Mouse (Mus musculus): ENCODE measurements around the gene Arhgap15.

Arhgap15 gene

DNA sequence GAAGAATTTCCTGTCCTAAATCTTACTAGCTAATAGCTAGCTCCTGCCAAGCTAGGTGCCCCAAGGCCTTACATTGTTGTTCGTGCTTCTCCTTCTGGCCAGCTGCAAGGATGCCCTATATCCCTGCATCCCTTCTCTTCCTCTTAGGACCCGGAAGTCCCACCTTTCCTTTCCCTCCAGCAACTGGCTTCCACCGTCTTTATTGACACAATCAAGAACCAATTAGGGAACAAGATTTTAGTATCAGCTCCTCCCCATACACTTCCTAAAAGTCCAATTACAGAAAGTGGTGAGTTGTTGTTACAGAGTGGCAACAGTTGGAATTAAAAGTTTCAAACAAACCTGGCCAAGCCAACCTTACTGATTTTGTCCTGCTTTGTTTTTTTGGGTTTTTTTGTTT is 183.1 kb downstream of the Arhgap15 start:
- DNase-seq (ENCODE audit: low spot score), result no peak

DNA sequence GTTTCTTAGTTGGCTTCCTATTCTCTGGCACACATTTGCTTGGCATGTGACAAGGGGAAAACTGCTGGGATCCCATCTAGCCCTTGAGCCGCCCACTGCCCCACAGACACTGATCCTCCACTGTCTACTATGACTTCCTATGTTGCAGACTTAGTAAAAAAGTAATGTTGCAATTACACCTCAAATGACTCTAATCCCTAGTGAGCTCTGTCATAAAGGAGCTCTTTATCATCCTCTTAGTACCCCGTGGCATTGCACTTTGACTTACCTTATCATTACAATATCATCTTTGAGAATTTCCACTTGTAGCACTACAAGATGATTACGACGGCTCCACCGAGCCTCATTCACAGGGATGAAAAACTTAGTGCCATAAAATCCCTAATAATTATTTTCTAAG is 190.6 kb downstream of the Arhgap15 start:
- no peak for DNase-seq (ENCODE audit: low spot score)

DNA sequence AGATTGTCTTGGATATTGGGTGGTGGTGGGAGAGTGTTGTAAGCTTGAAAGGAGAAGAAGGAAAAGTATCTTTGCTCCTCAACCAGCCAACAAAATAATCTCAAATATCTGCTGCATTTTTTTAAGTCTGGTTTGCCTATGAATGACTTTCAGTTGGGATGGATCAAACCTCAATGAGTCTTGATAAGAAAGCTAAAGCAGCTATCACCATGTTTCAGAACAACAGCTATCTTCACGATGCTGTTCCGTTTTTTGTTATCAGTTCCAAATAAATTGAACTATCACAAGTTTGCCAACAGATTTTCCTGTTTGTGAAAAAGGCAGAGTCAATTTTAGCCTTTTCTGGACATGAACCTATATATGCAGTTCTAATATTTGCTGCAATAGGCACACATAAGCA is 197.1 kb downstream of the Arhgap15 start:
- no peak for DNase-seq (ENCODE audit: low spot score)

DNA sequence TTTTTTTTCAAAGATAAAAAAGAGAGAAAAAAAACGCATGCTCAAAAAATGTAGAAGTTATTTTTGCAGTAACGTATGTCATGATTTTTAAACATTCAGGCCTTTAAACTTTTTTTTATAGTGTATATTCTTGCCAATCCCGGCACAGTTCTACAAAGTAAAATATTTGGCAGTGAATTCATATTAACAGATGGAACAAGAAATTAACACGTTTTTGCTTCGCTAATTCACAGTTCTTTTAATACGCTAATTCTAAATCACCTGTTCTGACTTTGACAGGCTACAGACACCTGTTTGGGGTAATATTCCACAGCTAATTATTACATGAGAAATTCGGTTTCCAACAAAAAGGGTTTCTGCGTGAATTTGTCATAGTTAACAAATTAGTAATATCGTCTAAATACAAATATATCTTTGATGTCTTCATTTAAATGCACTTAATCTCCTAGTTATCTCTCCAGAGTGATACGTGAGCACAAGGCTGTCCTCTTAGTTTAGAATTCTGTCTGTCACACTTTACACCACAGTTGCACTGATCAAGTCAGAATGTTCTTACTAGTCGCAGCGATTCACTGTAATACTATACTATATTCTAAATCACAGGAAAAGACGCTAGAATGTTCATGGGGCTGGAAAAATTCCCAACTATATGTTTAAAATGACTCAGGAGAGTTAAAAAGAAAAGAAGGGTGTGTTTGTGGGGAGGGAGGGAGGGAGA is 201.3 kb downstream of the Arhgap15 start:
- DNase-seq (ENCODE audit: low spot score), result no peak

DNA sequence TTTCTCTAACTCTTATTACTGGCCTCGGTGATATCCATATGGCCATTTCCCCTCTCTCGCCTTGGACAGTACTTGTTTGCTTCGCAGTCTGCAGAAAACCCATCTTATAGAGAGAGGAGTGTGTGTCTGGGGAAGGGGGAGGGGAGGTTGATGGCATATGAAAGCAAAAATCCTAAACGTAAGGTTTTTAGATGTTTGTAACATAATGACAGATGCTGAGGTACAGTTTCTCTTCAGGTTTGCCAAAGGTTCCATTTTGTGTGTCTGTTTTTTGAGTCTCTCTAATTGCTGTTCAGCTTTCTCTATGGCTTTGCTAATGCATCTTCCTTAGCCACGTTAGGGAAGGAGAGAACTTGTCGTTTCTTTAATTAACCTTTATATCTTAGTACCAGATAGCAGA is 202.1 kb downstream of the Arhgap15 start:
- DNase-seq (ENCODE audit: low spot score), result no peak

DNA sequence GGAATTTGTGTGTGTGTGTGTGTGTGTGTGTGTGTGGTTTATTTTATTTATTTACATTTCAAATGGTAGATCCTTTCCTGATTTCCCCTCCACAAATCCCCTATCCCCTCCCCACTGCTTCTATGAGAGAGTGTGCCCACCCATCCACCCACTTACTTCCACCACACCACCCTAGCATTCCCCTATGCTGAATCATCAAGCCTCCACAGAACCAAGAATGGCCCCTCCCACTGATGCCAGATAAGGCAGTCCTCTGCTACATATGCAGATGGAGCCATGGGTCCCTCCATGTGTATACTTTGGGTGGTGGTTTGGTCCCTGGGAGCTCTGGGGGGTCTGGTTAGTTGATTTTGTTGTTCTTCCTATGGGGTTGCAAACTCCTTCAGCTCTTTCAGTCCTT is 210.6 kb downstream of the Arhgap15 start:
- no peak for DNase-seq (ENCODE audit: low spot score)

DNA sequence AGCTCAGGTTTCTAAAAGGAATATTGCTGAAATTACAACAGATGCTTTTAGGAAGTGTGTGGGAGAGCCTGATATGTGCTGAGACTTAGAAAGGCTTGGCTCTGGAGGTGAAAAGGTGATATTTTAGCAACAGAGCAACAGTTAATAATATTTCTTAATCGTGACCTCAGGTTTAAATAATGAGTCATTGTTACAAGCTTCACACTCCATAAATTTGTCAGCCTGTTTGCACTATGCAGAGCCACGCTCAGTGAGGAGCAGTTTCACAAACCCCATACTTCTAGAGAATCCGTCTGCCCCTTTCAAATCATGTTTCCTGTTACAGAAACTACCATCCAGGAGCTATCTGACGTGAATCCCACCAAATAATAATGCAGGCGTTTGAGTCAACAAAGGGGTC is 213.8 kb downstream of the Arhgap15 start:
- no peak for DNase-seq (ENCODE audit: low spot score)

DNA sequence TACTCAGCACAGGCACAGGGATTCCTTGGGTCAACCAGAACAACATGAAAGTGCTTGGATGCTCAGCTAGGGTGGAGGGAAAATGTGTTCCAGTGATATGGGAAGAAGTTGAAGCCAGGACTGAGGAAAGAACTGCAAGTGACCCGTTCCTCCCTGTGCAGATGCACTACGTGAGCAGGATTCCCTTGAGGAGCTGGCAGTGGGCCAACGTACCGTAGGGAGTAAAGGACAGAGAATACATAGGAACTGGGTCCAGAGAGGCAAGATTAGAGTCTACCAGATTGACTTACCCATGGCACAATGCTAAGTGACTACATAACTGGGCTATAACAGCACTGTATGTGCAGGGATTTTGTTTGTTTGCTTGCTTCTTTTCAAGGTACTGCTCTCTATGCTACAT is 220.0 kb downstream of the Arhgap15 start:
- DNase-seq (ENCODE audit: low spot score), result no peak

DNA sequence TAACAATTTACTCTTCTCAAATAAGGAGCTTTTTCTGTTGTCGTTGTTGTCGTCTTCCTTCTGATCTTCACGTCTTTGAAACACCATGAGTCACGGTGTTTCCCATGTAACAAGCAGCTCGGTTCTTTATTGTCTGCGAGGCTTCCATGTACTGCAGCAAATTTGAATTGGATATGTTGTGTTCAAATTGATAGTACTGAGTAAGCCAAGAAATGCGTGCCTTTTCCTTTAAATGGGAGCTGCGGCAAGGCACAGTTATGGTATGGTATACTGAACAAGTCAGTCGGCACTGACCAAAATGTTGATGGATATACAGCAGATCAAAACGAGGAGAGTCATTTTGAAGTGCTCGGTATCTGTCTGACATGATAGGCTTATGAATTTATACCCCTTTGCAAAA is 229.1 kb downstream of the Arhgap15 start:
- DNase-seq (ENCODE audit: low spot score), result no peak

DNA sequence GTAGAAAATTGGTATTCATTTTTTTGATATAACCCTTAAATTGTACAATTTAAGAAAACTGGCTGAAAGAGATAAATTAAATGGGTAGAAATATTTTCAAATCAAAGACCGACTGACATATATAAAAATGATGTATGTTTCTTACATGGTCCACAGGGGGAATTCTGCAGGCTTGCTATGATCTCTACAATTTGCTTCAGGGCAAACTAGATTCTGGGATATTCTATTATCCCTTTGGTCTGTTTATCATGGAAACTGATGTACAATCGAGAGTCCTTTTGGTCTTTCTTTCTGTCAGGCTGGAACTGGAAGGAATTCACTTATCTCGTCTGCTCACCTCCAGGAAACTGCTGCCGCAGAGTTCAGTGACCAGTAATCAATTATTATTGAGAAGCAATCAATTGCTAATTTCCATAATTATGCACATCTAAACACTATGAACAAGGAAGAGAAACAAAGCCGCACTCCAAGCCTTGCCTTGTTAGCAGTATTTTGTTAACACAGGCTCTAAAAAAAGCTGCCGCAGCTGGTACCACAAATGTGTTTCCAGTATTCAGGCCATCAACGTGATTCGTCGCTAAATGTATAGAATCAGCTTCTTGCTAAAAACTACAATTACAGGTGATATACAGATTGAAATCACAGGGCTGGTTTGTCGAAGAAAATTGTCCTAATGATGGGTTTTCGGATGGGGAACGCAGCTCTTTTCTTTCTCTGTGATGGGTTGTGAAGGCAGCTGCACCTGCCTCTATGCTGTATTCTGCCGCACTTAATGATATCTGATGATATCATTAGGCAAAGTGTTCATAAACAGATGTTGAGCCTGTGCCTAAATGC is 229.8 kb downstream of the Arhgap15 start:
- DNase-seq (ENCODE audit: low spot score), result no peak

DNA sequence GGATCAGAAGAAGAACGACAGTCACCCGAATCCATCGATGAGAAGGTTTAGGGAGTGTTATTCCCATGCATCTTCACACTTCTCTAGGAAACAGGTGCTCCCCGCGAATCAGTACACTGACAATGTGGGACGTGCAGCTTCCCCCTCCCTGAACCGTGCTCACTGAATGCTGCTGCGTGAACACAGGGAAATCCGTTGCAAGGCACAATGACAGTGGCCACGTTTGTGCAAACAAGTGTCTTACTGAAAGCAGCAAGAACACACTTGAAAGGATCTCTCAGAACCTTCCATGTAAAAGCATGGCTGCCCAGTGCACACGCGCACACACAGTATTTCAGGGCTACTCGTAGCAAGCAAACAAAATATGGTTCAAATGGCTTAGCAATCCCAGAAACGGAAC is 237.4 kb downstream of the Arhgap15 start:
- DNase-seq (ENCODE audit: low spot score), result no peak

DNA sequence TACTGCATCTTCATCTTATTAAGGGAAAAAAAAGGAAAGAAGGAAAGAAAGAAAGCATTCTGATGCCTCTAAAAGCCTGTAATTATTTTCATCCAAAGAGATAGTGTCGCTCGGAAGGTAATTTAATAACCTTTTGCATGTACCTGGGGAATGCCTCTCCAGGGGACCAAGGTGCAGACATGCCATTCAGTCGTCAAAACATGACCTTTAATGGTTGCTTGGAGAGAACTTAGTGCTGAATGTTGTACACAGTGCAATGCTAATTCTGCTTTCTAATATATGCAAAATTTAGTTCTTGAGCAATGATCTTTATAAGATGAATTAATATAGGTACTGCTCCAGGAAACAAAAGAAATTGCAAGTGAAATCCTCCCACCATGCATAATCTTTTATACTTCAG is 239.3 kb downstream of the Arhgap15 start:
- no peak for DNase-seq (ENCODE audit: low spot score)

DNA sequence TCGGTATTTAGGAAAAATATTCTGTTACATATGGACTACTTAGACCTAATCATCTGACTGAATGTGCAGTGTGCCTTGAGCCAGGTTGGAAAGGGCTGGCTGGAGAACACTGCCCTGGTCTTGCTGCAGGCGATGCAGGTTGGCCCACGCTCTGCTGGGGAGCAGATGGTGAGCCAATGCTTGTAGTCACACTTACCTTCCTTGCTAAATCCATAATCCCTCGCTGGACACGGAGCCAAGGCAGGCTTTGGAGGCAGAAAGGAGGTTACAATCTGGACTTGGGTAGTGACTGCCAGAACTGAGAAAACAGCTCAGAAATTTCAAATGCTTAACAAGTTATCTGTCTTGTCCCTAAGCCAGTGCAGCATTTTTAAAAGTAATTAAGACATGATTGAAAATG is 241.2 kb downstream of the Arhgap15 start:
- DNase-seq (ENCODE audit: low spot score), result no peak

DNA sequence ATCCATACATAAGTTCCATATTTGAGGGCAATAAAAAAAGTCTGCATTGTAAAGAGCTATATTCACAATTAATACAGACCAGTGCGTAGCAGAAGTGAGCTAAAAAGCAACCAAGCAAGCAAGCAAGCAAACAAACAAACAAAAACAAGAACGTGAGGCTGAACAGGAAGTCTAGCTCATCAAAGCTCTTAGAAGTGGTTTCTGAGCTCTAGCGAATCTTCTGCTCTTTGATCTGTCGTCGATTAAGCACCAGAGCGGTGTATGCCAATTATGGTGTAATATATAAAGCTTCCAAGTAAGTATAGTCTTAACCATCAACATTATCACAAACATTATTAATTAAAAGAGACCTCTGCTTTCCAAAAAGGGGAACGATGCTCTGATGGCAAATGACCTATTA is 243.9 kb downstream of the Arhgap15 start:
- DNase-seq (ENCODE audit: low spot score), result no peak

DNA sequence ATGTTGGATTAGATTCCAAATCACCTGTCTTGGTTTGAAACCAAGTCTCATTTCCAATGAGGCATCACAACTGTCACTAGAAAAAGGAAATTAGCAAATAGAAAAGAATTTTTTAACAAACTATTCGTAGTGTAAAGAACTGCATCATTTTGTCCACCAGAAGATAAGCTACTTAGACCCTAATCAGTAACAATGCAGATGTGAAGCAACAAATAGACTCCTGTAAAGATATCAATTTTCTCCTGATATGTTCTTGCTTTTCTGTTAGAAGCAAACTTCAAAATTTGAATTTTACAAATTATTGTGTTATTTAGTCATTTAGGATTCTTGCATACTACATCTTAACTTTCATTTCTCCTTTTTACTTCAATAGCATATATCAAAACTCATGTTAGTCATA is 253.8 kb downstream of the Arhgap15 start:
- no peak for DNase-seq (ENCODE audit: low spot score)

DNA sequence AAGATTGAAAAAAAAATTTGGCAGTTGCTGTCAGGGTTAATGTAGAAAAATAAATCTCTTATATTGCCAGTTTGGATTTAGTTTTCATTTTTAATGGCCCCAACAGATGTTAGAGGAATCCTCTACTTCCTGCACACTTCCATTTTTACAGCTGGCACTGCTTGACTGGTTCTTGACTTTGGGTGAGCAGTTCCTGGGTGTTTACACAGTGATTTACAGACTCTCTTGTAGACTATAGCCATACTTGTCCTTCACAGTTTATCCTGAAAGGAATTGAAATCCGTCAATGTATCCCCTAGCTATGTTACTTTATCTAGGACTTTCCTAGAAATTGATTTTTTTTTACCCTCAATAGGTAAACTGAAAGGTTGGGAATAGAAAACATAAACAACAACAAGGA is 261.6 kb downstream of the Arhgap15 start:
- DNase-seq (ENCODE audit: low spot score), result no peak

DNA sequence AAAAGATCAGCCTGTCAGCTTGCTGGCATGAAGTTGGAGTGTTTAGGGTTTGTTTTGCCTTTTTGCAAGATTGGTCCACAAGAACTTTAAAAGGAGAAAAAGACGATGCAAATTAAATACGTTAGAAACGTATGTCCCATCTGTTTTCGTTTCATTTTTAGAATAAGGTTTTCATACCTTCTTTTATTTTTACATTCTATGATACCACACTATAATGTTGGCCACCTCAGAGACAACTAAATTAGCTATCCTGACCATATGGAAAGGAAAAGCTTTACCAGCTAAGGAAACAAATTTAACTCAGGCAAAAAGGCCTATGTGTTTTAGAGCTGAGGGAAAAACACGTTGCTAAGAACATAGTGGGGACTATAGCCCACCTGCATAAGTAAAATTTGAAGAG is 264.8 kb downstream of the Arhgap15 start:
- DNase-seq (ENCODE audit: low spot score), result no peak

DNA sequence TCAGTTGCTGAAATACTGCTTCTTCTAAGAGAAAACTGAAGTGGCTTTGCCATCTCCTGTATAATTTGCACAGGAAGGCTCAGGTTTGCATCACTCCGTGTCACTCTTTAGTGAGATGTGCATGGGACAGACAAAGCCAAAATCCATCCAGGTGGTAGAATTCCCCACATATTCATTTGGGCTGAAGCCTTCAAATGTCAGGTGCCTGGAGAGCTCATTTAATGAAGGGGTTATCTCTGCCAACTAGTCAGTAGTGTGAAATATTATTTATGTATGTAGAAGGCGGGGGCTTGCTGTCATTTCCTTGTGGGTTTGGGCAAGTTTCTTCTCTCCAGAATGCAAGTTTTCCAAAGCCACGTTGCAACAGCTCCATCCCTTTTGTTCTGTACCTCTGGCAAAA is 268.1 kb downstream of the Arhgap15 start:
- DNase-seq (ENCODE audit: low spot score), result no peak

DNA sequence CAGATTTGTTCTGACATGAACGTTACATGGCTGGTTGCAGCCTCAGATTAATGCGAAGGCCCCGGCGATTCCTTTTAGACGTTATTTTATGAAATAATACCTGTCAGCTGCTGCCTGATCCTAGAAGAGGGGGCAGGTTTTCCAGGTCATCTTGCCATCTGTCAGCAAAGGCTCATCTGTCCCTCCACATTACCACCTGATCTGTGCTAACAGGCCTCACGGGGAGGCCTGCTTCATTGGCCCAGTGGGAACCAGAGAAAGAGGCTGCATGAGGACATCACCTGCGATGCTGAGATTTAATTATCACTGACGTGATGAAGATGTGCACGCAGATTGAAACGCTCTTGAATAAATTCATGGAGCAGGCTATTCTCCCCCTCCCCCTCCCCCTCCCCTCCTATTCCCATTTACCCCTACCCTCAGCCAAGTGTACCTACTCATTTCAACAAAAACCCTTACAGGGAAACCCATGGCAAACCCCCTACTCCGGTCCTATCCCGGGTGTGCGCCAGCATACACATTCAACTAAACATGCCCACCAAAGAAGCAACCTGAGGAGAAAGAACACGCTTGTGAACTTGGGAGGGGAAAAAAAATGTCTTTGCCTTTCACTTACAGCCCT is 268.9 kb downstream of the Arhgap15 start:
- no peak for DNase-seq (ENCODE audit: low spot score)

DNA sequence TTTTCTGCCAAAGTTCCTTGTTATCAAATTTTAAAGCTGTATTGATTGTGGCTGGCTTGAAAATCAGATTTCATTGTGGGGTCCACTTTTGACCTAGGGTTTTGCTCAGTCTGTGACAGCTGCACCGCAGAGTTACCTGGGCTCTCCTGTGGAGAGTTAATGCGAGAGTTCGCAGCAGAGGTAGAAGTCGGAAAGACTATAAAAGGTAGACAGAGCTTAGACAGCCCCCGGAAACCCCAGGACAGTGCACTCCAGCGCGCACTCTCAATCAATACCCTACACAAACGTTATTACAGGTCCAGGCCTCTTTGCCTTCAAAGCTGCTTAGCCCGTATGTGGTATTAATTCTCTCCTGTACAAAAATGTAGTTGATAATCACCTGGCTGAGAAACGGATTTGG is 269.4 kb downstream of the Arhgap15 start:
- DNase-seq (ENCODE audit: low spot score), result no peak

DNA sequence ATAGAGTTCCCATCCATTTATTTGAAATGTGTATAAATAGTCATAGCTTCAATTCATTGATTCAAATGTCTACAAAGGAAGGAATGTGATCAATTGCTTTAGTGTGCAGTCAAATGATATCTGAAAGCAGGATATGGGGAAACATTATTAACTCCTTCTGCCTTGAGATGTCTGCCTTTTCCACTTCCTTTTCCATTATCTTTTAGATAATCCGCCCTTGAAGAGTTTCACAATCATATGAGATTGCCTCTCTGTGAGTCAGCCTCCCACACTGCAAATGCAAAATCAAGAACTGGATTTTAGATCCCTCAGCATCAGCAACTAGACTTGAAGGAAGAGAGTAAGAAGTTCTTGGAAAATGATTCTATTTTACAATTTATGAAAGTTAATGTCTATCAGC is 276.1 kb downstream of the Arhgap15 start:
- no peak for DNase-seq (ENCODE audit: low spot score)

DNA sequence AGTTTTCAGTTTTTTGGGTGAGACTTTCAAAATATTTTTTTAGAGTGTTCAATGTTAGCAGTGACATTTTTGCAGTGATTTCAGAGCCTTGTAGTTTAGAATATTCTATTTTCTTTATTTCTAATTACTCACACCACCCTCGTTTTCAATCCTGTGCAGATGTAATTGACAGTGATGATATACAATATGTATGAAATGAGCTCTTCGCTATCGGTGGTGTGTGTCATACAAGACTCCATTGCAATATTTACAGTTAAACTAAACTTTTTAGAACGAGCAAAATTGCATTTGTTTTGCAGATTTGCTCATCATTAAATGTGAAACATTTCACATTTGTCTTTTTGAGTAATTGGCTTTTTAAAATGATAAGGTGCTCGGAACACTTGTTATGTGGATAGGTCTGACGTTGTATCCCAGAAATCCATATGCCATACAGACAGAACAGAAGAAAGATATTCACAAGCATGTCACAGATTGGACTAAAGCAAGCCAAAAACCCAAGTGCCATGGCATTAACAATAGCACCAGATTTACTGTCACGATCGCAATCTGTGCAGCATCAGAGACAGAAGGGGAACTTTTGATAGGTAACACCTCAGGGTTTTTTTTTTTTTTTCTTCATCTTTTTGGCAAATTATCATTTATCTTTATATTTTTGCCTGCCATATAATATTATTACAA is 280.6 kb downstream of the Arhgap15 start:
- no peak for DNase-seq (ENCODE audit: low spot score)

DNA sequence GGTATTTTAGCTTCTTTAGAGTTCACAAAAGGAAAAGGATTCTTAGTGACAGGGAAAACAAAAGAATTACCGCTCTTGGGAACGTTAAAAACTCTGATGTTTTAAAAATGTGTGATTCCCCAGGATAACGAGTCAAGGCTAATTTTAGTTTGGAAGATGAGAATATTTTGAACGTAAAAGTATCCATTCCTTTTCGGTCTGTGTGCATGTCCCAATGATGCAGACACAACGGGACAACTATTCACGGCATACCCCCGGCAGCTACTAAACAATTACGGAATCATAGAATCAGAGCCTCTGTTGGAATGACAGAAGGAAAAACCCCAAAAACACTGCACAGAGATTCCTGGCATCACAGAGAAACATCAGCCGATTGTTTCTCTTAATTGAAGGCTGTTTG is 281.2 kb downstream of the Arhgap15 start:
- DNase-seq (ENCODE audit: low spot score), result no peak

Data from embryo, embryonic 10 days (tissue).